In genomic region chr1:106658293-106658847, GRCm38 (mm10) we compare ENCODE assay signal across 30 mouse cellular contexts. TPM values are rescaled to one million over a fixed set of nuclear protein-coding genes. Genes with fewer than 3 reads are reported as not detected.
A peak's percentile ranks its signal among the peaks of the same experiment; 100 is the strongest.
DNase-seq lines count a peak whose midpoint lies in the region; ATAC-seq and TF ChIP-seq lines count a peak whose summit lies in the region.
"Had no signal": no experiment of that assay in that cellular context is flagged by ENCODE, and none has a peak within 500 bp of the region (broad histone marks: within the 10 kb centered on the region; RNA-seq: fewer than 3 reads in every experiment).

No protein-coding gene starts in this region.

- TF ChIP-seq EP300 in liver, postnatal 0 days (IDR thresholded peaks at IDR 0.05; ENCODE audit: low read depth) = no peak

- WGBS in liver, embryonic 12.5 days (ENCODE audit: insufficient replicate concordance) = 25% methylated on average over 4 of the region's 5 CpGs
- WGBS in liver, postnatal 0 days (ENCODE audit: insufficient replicate concordance) = 53% methylated on average over 5 of the region's 5 CpGs
- 28% methylated on average over 5 of the region's 5 CpGs for WGBS in liver, embryonic 13.5 days (ENCODE audit: insufficient replicate concordance)

- intact Hi-C loops in left cerebral cortex, postnatal 10 days (cut with DNase I) = no loop called here

- no peaks in the 10 kb centered on the region for H3K36me3 ChIP-seq in liver, embryonic 12.5 days
- H3K36me3 ChIP-seq in liver, postnatal 0 days (replicated peaks; ENCODE audit: insufficient read depth, low read length) = no peaks in the 10 kb centered on the region
- no peaks in the 10 kb centered on the region for H3K36me3 ChIP-seq in liver, embryonic 13.5 days
- H3K36me3 ChIP-seq: hindbrain, embryonic 13.5 days; limb, embryonic 12.5 days; midbrain, embryonic 13.5 days had no signal

- H3K9ac ChIP-seq in liver, embryonic 12.5 days = no peak overlapping the region
- H3K9ac ChIP-seq in liver, postnatal 0 days (replicated peaks) = no peak overlapping the region
- H3K9ac ChIP-seq in liver, embryonic 13.5 days = no peak overlapping the region
- H3K9ac ChIP-seq: forebrain, embryonic 13.5 days; hindbrain, embryonic 13.5 days; limb, embryonic 12.5 days; midbrain, embryonic 13.5 days had no signal

- peaks cover 15% of the 10 kb centered on the region for H3K4me1 ChIP-seq in liver, embryonic 12.5 days
- H3K4me1 ChIP-seq in liver, postnatal 0 days (ENCODE audit: insufficient read depth) = no peaks in the 10 kb centered on the region
- peaks cover 8% of the 10 kb centered on the region for H3K4me1 ChIP-seq in liver, embryonic 13.5 days (replicated peaks)
- H3K4me1 ChIP-seq: limb, embryonic 12.5 days; midbrain, embryonic 13.5 days had no signal

- H3K27ac ChIP-seq in liver, embryonic 12.5 days = no peak overlapping the region
- no peak overlapping the region for H3K27ac ChIP-seq in liver, postnatal 0 days (ENCODE audit: low read depth)
- H3K27ac ChIP-seq in liver, embryonic 13.5 days = no peak overlapping the region
- H3K27ac ChIP-seq: forebrain, embryonic 13.5 days; hindbrain, embryonic 13.5 days; limb, embryonic 12.5 days; macrophage; midbrain, embryonic 13.5 days had no signal

- no peak for TF ChIP-seq CTCF in liver, postnatal 0 days (IDR thresholded peaks at IDR 0.05; ENCODE audit: low read depth)

- no peaks in the 10 kb centered on the region for H3K27me3 ChIP-seq in liver, embryonic 12.5 days (replicated peaks)
- H3K27me3 ChIP-seq in liver, postnatal 0 days (ENCODE audit: insufficient read depth, low read length) = no peaks in the 10 kb centered on the region
- H3K27me3 ChIP-seq in liver, embryonic 13.5 days = no peaks in the 10 kb centered on the region
- H3K27me3 ChIP-seq: forebrain, embryonic 13.5 days; hindbrain, embryonic 13.5 days; limb, embryonic 12.5 days; midbrain, embryonic 13.5 days had no signal

- no peaks in the 10 kb centered on the region for H3K9me3 ChIP-seq in liver, embryonic 12.5 days (replicated peaks)
- H3K9me3 ChIP-seq in liver, postnatal 0 days (ENCODE audit: low read length) = no peaks in the 10 kb centered on the region
- no peaks in the 10 kb centered on the region for H3K9me3 ChIP-seq in liver, embryonic 13.5 days (replicated peaks)
- H3K9me3 ChIP-seq: forebrain, embryonic 13.5 days; hindbrain, embryonic 13.5 days; limb, embryonic 12.5 days; midbrain, embryonic 13.5 days had no signal

- no peak for DNase-seq in liver, postnatal 0 days
- DNase-seq in liver, embryonic 13.5 days = no peak
- DNase-seq in cerebellum, postnatal 25 days = no peak
- DNase-seq in left cerebral cortex, postnatal 10 days (ENCODE audit: extremely low spot score in 1 of 2, low spot score in 2 of 2) = no peak
- DNase-seq: adrenal gland, adult 2 months; adrenal gland, postnatal 36 days; cerebellum, adult 18-20 months; cerebellum, postnatal 10 days; gastrocnemius, postnatal 25 days; heart, adult 18-20 months; heart, postnatal 36 days; kidney, adult 9 months; kidney, postnatal 10 days; lung, adult 2 months; lung, postnatal 10 days; retina, postnatal 1 day; right cerebral cortex, postnatal 14 days; thymus, adult 18-20 months; thymus, postnatal 25 days had no signal

- H3K4me2 ChIP-seq in liver, embryonic 12.5 days = no peak overlapping the region
- no peak overlapping the region for H3K4me2 ChIP-seq in liver, postnatal 0 days (ENCODE audit: low read depth, low read length)
- no peak overlapping the region for H3K4me2 ChIP-seq in liver, embryonic 13.5 days
- H3K4me2 ChIP-seq: forebrain, embryonic 13.5 days; heart, embryonic 11.5 days; hindbrain, embryonic 13.5 days; limb, embryonic 12.5 days; midbrain, embryonic 13.5 days had no signal

- ATAC-seq in liver, embryonic 12.5 days = peak; percentile 83
- no peak for ATAC-seq in liver, postnatal 0 days
- peak; percentile 21 for ATAC-seq in CD4-positive, CD25-positive, alpha-beta regulatory T cell, adult 4 months
- ATAC-seq in liver, embryonic 13.5 days (ENCODE audit: low read depth) = peak; percentile 81
- peak; percentile 72 for ATAC-seq in megakaryocyte-erythroid progenitor cell, adult 5-6 weeks (replicated peaks; ENCODE audit: low FRiP score, low TSS enrichment, poor library complexity, severe bottlenecking)
- ATAC-seq: activated CD4-positive, CD25-positive, alpha-beta regulatory T cell, adult 4 months; forebrain, embryonic 13.5 days; intestine, postnatal 0 days; midbrain, embryonic 13.5 days had no signal

- no peak overlapping the region for H3K4me3 ChIP-seq in liver, embryonic 12.5 days
- no peak overlapping the region for H3K4me3 ChIP-seq in liver, postnatal 0 days (ENCODE audit: low read depth, low read length)
- no peak overlapping the region for H3K4me3 ChIP-seq in liver, embryonic 13.5 days (replicated peaks)
- H3K4me3 ChIP-seq: forebrain, embryonic 13.5 days; hindbrain, embryonic 13.5 days; limb, embryonic 12.5 days; midbrain, embryonic 13.5 days had no signal

RNA-seq across cellular contexts. Expression of gene Bcl2, which starts 55.7 kb away (rescaled TPM):
- polyA plus RNA-seq in liver, embryonic 12.5 days (2016; fragmentation: Nextera tagmentation; extraction: Ambion mirVana) = 2.0 and 2.4 TPM in 2 replicates
- 0.70 and 0.83 TPM in 2 replicates for polyA plus RNA-seq in liver, postnatal 0 days (2015; fragmentation: Nextera tagmentation; extraction: Ambion mirVana)
- polyA plus RNA-seq in CD4-positive, CD25-positive, alpha-beta regulatory T cell, adult 4 months (2017; shearing (Covaris generic)) = 100 to 1,000 TPM; 167 to 170 TPM
- 1.0 and 1.3 TPM in 2 replicates for polyA plus RNA-seq in liver, embryonic 13.5 days (2015; fragmentation: Nextera tagmentation; extraction: Ambion mirVana)
- total RNA-seq in megakaryocyte-erythroid progenitor cell, adult 5-6 weeks (2014; fragmentation: Nextera tagmentation) = 4.8 and 15.0 TPM in 2 replicates
- total RNA-seq in megakaryocyte-erythroid progenitor cell, adult 5-6 weeks (2017) = 12.1 and 14.5 TPM in 2 replicates
- 10 to 100 TPM in 1 of 2 experiments, 1 to 10 TPM in 1; 9.6 to 10.9 TPM for total RNA-seq in left cerebral cortex, postnatal 10 days (2021)

Comparison
In these comparisons a context has a peak if more than half of its experiments do, and no peak if none do; other contexts are left out.
1. RNA of gene Bcl2, which starts 55.7 kb away (polyA plus RNA-seq): 167 to 170 TPM in CD4-positive, CD25-positive, alpha-beta regulatory T cell, adult 4 months; 2.0 to 2.4 TPM in liver, embryonic 12.5 days, 1.0 to 1.3 TPM in liver, embryonic 13.5 days and 0.70 to 0.83 TPM in liver, postnatal 0 days; every median in the first group is over 10 times any median in the second.